Mouse (Mus musculus): ENCODE measurements around the gene Baz2a. TPM values are rescaled to one million over a fixed set of nuclear protein-coding genes. Genes with fewer than 3 reads are reported as not detected.
"Not testable (repeated sequence)": the region's sequence is repeated elsewhere in the genome, so short reads cannot be mapped to it uniquely, and the experiment has no call there.

Baz2a gene
- polyA plus RNA-seq, 1 experiment, result 3.6 TPM

- Histone ChIP-seq H3K4me1 (ENCODE audit: control insufficient read depth) (peaks cover 30% of the 10 kb centered on the region), H3K9me3 (ENCODE audit: control insufficient read depth, low read length) (no peaks in the 10 kb centered on the region), H3K4me3 (replicated peaks) (no peak overlapping the region), H3K36me3 (ENCODE audit: control insufficient read depth) (peaks cover 46% of the 10 kb centered on the region), H3K27me3 (ENCODE audit: control insufficient read depth) (no peaks in the 10 kb centered on the region)
- TF ChIP-seq GATA1 (IDR thresholded peaks at IDR 0.05; ENCODE audit: low read length), result peak; percentile 29; the same call in 1 of the 2 replicates
- TF ChIP-seq TAL1 (IDR thresholded peaks at IDR 0.05; ENCODE audit: low read length), result no peak
Observed at GRCm38 (mm10) chr10:128080496-128080895, 10.9 kb upstream of the Baz2a start.

- H3K4me3 ChIP-seq (replicated peaks), result peak overlapping the region; percentile 100
- H3K27me3 ChIP-seq (ENCODE audit: control insufficient read depth), result no peaks in the 10 kb centered on the region
- peaks cover 51% of the 10 kb centered on the region for H3K36me3 ChIP-seq (ENCODE audit: control insufficient read depth)
- no peak for TF ChIP-seq TAL1 (IDR thresholded peaks at IDR 0.05; ENCODE audit: low read length)
- TF ChIP-seq GATA1 (IDR thresholded peaks at IDR 0.05; ENCODE audit: low read length), result no peak
- H3K9me3 ChIP-seq (ENCODE audit: control insufficient read depth, low read length), result no peaks in the 10 kb centered on the region
- H3K4me1 ChIP-seq (ENCODE audit: control insufficient read depth), result peaks cover 41% of the 10 kb centered on the region
Observed at GRCm38 (mm10) chr10:128081807-128082476, 9.4 kb upstream of the Baz2a start.

GRCm38 (mm10) chr10:128082477-128082808 is 8.9 kb upstream of the Baz2a start:
- Histone ChIP-seq H3K4me1 (ENCODE audit: control insufficient read depth) (peaks cover 41% of the 10 kb centered on the region), H3K27me3 (ENCODE audit: control insufficient read depth) (no peaks in the 10 kb centered on the region), H3K9me3 (ENCODE audit: control insufficient read depth, low read length) (no peaks in the 10 kb centered on the region), H3K36me3 (ENCODE audit: control insufficient read depth) (peaks cover 51% of the 10 kb centered on the region), H3K4me3 (replicated peaks) (peak overlapping the region; percentile 100)
- TF ChIP-seq TAL1 (IDR thresholded peaks at IDR 0.05; ENCODE audit: low read length) (no peak), GATA1 (IDR thresholded peaks at IDR 0.05; ENCODE audit: low read length) (no peak)

GRCm38 (mm10) chr10:128082880-128083421 is 8.4 kb upstream of the Baz2a start, which contains the start of gene Atp5b:
Gene Atp5b, plus strand, starts transcription at chr10:128083273.
- TF ChIP-seq TAL1 (IDR thresholded peaks at IDR 0.05; ENCODE audit: low read length) (no peak), GATA1 (IDR thresholded peaks at IDR 0.05; ENCODE audit: low read length) (no peak)
- H3K4me3 ChIP-seq (replicated peaks), result peak within 1 kb of the TSS; percentile 100
- peaks cover 45% of the 10 kb centered on the region for H3K4me1 ChIP-seq (ENCODE audit: control insufficient read depth)
- no peaks in the 10 kb centered on the region for H3K27me3 ChIP-seq (ENCODE audit: control insufficient read depth)
- no peaks in the 10 kb centered on the region for H3K9me3 ChIP-seq (ENCODE audit: control insufficient read depth, low read length)
- H3K36me3 ChIP-seq (ENCODE audit: control insufficient read depth), result peaks cover 51% of the 10 kb centered on the region

- peaks cover 50% of the 10 kb centered on the region for H3K4me1 ChIP-seq (ENCODE audit: control insufficient read depth)
- TF ChIP-seq TAL1 (IDR thresholded peaks at IDR 0.05; ENCODE audit: low read length), result no peak
- no peak for TF ChIP-seq GATA1 (IDR thresholded peaks at IDR 0.05; ENCODE audit: low read length)
- H3K36me3 ChIP-seq (ENCODE audit: control insufficient read depth), result peaks cover 53% of the 10 kb centered on the region
- H3K27me3 ChIP-seq (ENCODE audit: control insufficient read depth), result no peaks in the 10 kb centered on the region
- H3K9me3 ChIP-seq (ENCODE audit: control insufficient read depth, low read length), result no peaks in the 10 kb centered on the region
- peak overlapping the region; percentile 100 for H3K4me3 ChIP-seq (replicated peaks)
Observed at GRCm38 (mm10) chr10:128083688-128084087, 7.7 kb upstream of the Baz2a start.

- H3K36me3 ChIP-seq (ENCODE audit: control insufficient read depth), result peaks cover 56% of the 10 kb centered on the region
- no peaks in the 10 kb centered on the region for H3K9me3 ChIP-seq (ENCODE audit: control insufficient read depth, low read length)
- H3K4me1 ChIP-seq (ENCODE audit: control insufficient read depth), result peaks cover 54% of the 10 kb centered on the region
- TF ChIP-seq GATA1 (IDR thresholded peaks at IDR 0.05; ENCODE audit: low read length) (no peak), TAL1 (IDR thresholded peaks at IDR 0.05; ENCODE audit: low read length) (no peak)
- no peaks in the 10 kb centered on the region for H3K27me3 ChIP-seq (ENCODE audit: control insufficient read depth)
- peak overlapping the region; percentile 100 for H3K4me3 ChIP-seq (replicated peaks)
Observed at GRCm38 (mm10) chr10:128084160-128084559, 7.2 kb upstream of the Baz2a start.

- Histone ChIP-seq H3K4me1 (ENCODE audit: control insufficient read depth) (peaks cover 74% of the 10 kb centered on the region), H3K9me3 (ENCODE audit: control insufficient read depth, low read length) (no peaks in the 10 kb centered on the region), H3K27me3 (ENCODE audit: control insufficient read depth) (no peaks in the 10 kb centered on the region), H3K36me3 (ENCODE audit: control insufficient read depth) (peaks cover 74% of the 10 kb centered on the region), H3K4me3 (replicated peaks) (no peak overlapping the region)
- TF ChIP-seq GATA1 (IDR thresholded peaks at IDR 0.05; ENCODE audit: low read length), result no peak
- no peak for TF ChIP-seq TAL1 (IDR thresholded peaks at IDR 0.05; ENCODE audit: low read length)
Observed at GRCm38 (mm10) chr10:128086391-128086790, 5.0 kb upstream of the Baz2a start.

GRCm38 (mm10) chr10:128087216-128087615 is 4.2 kb upstream of the Baz2a start:
- not testable (repeated sequence) for H3K9me3 ChIP-seq (ENCODE audit: control insufficient read depth, low read length); H3K27me3 ChIP-seq (ENCODE audit: control insufficient read depth); H3K4me3 ChIP-seq (replicated peaks)
- peaks cover 74% of the 10 kb centered on the region for H3K4me1 ChIP-seq (ENCODE audit: control insufficient read depth)
- peaks cover 74% of the 10 kb centered on the region for H3K36me3 ChIP-seq (ENCODE audit: control insufficient read depth)

GRCm38 (mm10) chr10:128088181-128088580 is 3.2 kb upstream of the Baz2a start:
- TF ChIP-seq GATA1 (IDR thresholded peaks at IDR 0.05; ENCODE audit: low read length), result no peak
- TF ChIP-seq TAL1 (IDR thresholded peaks at IDR 0.05; ENCODE audit: low read length), result no peak
- H3K4me3 ChIP-seq (replicated peaks), result no peak overlapping the region
- H3K27me3 ChIP-seq (ENCODE audit: control insufficient read depth), result no peaks in the 10 kb centered on the region
- H3K4me1 ChIP-seq (ENCODE audit: control insufficient read depth), result peaks cover 75% of the 10 kb centered on the region
- H3K9me3 ChIP-seq (ENCODE audit: control insufficient read depth, low read length), result no peaks in the 10 kb centered on the region
- peaks cover 74% of the 10 kb centered on the region for H3K36me3 ChIP-seq (ENCODE audit: control insufficient read depth)

Measured in erythroblast, embryonic 14.5 days (primary cell).